Mouse (Mus musculus): ENCODE measurements around the gene Git1. TPM values are rescaled to one million over a fixed set of nuclear protein-coding genes. Genes with fewer than 3 reads are reported as not detected.

The Git1 gene
- polyA plus RNA-seq, 2 experiments = 17.3 to 57.1 TPM

- Histone ChIP-seq H3K27ac (replicated peaks; ENCODE audit: low read depth, low read length) (no peak overlapping the region), H3K27me3 (ENCODE audit: control insufficient read depth, insufficient read depth, low read length) (peaks cover 42% of the 10 kb centered on the region), H3K4me2 (replicated peaks; ENCODE audit: low read depth, low read length, severe bottlenecking) (no peak overlapping the region), H3K4me1 (ENCODE audit: control insufficient read depth, insufficient read depth, low read length) (peaks cover 2% of the 10 kb centered on the region; the same call in 1 of the 2 replicates), H3K9ac (ENCODE audit: low read depth, low read length, severe bottlenecking) (no peak overlapping the region), H3K36me3 (ENCODE audit: control insufficient read depth, insufficient read depth, low read length) (peaks cover 20% of the 10 kb centered on the region), H3K9me3 (ENCODE audit: control insufficient read depth, low read length) (no peaks in the 10 kb centered on the region), H3K4me3 (replicated peaks; ENCODE audit: low read length) (no peak overlapping the region)
- no peak for TF ChIP-seq POLR2A (IDR thresholded peaks at IDR 0.05; ENCODE audit: borderline replicate concordance, extremely low read depth, insufficient read depth, insufficient read length)
- ATAC-seq (ENCODE audit: low FRiP score, low read depth) (no peak), DNase-seq (ENCODE audit: low spot score) (no peak)
- WGBS = 12% methylated on average over 20 of the region's 20 CpGs
Observed at GRCm38 (mm10) chr11:77467784-77468183, 25.6 kb upstream of the Git1 start.

GRCm38 (mm10) chr11:77468397-77468796 is 25.0 kb upstream of the Git1 start:
- H3K27me3 ChIP-seq (ENCODE audit: control insufficient read depth, insufficient read depth, low read length) = peaks cover 36% of the 10 kb centered on the region
- no peak overlapping the region for H3K4me3 ChIP-seq (replicated peaks; ENCODE audit: low read length)
- no peaks in the 10 kb centered on the region for H3K9me3 ChIP-seq (ENCODE audit: control insufficient read depth, low read length)
- no peaks in the 10 kb centered on the region for H3K4me1 ChIP-seq (ENCODE audit: control insufficient read depth, insufficient read depth, low read length)
- H3K4me2 ChIP-seq (replicated peaks; ENCODE audit: low read depth, low read length, severe bottlenecking) = no peak overlapping the region
- no peak for TF ChIP-seq POLR2A (IDR thresholded peaks at IDR 0.05; ENCODE audit: borderline replicate concordance, extremely low read depth, insufficient read depth, insufficient read length)
- H3K9ac ChIP-seq (ENCODE audit: low read depth, low read length, severe bottlenecking) = no peak overlapping the region
- peaks cover 25% of the 10 kb centered on the region for H3K36me3 ChIP-seq (ENCODE audit: control insufficient read depth, insufficient read depth, low read length)
- 84% methylated on average over 9 of the region's 9 CpGs for WGBS
- H3K27ac ChIP-seq (replicated peaks; ENCODE audit: low read depth, low read length) = no peak overlapping the region
- ATAC-seq (ENCODE audit: low FRiP score, low read depth) (no peak), DNase-seq (ENCODE audit: low spot score) (no peak)

DNA sequence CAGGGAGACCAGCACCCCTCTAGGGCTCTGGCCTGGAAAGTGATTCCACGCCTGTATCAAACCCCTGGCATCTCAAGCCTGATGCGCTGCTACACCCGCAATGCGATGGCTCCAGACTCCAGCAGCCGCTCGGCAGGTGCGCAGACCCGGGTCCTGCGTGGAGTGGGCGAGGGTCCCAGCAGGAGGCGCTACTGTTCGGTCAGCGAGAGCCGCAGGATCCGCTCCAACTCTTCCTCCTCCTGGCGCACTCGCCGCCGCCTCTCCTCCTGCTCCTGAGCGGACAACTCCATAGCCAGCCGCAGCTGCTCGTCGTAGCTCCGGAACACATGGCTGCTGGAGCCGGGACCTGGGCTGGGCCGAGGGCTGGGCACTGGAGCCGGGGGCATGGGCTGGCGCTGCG is 22.0 kb upstream of the Git1 start:
- peaks cover 33% of the 10 kb centered on the region for H3K36me3 ChIP-seq (ENCODE audit: control insufficient read depth, insufficient read depth, low read length)

DNA sequence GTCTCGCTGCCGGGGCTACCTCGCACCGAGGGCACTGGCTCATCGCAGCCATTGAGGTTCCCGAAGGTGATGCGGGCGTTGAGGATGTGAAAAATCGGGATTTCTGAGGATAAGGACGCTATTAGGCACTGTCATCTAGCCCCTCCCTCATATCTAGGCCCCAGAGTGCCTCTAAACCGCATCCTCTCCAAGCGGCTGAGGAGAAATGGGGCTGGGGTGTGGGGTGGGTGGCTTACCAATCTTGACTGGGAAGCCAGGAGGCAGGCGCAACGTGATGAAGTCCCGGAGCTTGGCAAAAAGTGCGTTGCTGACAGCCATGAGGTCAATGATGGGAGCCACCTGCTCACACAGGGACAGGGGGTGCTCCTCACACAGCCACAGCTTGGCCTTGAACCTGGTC is 20.6 kb upstream of the Git1 start:
- ATAC-seq (ENCODE audit: low FRiP score, low read depth) (no peak), DNase-seq (ENCODE audit: low spot score) (no peak)
- WGBS = 89% methylated on average over 16 of the region's 16 CpGs
- H3K36me3 ChIP-seq (ENCODE audit: control insufficient read depth, insufficient read depth, low read length) = peaks cover 33% of the 10 kb centered on the region
- no peak overlapping the region for H3K4me3 ChIP-seq (replicated peaks; ENCODE audit: low read length)
- H3K27ac ChIP-seq (replicated peaks; ENCODE audit: low read depth, low read length) = no peak overlapping the region
- no peak overlapping the region for H3K9ac ChIP-seq (ENCODE audit: low read depth, low read length, severe bottlenecking)
- no peak overlapping the region for H3K4me2 ChIP-seq (replicated peaks; ENCODE audit: low read depth, low read length, severe bottlenecking)
- peaks cover 6% of the 10 kb centered on the region; the same call in 1 of the 2 replicates for H3K27me3 ChIP-seq (ENCODE audit: control insufficient read depth, insufficient read depth, low read length)
- H3K4me1 ChIP-seq (ENCODE audit: control insufficient read depth, insufficient read depth, low read length) = no peaks in the 10 kb centered on the region
- no peak for TF ChIP-seq POLR2A (IDR thresholded peaks at IDR 0.05; ENCODE audit: borderline replicate concordance, extremely low read depth, insufficient read depth, insufficient read length)
- H3K9me3 ChIP-seq (ENCODE audit: control insufficient read depth, low read length) = no peaks in the 10 kb centered on the region

More for the DNA sequence above, 22.0 kb upstream of the Git1 start:
- ATAC-seq (ENCODE audit: low FRiP score, low read depth) (no peak), DNase-seq (ENCODE audit: low spot score) (no peak)
- Histone ChIP-seq H3K4me3 (replicated peaks; ENCODE audit: low read length) (no peak overlapping the region), H3K9me3 (ENCODE audit: control insufficient read depth, low read length) (no peaks in the 10 kb centered on the region), H3K27me3 (ENCODE audit: control insufficient read depth, insufficient read depth, low read length) (peaks cover 20% of the 10 kb centered on the region), H3K4me1 (ENCODE audit: control insufficient read depth, insufficient read depth, low read length) (no peaks in the 10 kb centered on the region), H3K27ac (replicated peaks; ENCODE audit: low read depth, low read length) (no peak overlapping the region), H3K9ac (ENCODE audit: low read depth, low read length, severe bottlenecking) (no peak overlapping the region), H3K4me2 (replicated peaks; ENCODE audit: low read depth, low read length, severe bottlenecking) (no peak overlapping the region)
- TF ChIP-seq POLR2A (IDR thresholded peaks at IDR 0.05; ENCODE audit: borderline replicate concordance, extremely low read depth, insufficient read depth, insufficient read length) = no peak
- 66% methylated on average over 27 of the region's 29 CpGs for WGBS

- TF ChIP-seq POLR2A (IDR thresholded peaks at IDR 0.05; ENCODE audit: borderline replicate concordance, extremely low read depth, insufficient read depth, insufficient read length) = no peak
- H3K36me3 ChIP-seq (ENCODE audit: control insufficient read depth, insufficient read depth, low read length) = peaks cover 30% of the 10 kb centered on the region
- WGBS = 95% methylated on average over 14 of the region's 14 CpGs
Observed at GRCm38 (mm10) chr11:77476216-77476615, 17.1 kb upstream of the Git1 start.

DNA sequence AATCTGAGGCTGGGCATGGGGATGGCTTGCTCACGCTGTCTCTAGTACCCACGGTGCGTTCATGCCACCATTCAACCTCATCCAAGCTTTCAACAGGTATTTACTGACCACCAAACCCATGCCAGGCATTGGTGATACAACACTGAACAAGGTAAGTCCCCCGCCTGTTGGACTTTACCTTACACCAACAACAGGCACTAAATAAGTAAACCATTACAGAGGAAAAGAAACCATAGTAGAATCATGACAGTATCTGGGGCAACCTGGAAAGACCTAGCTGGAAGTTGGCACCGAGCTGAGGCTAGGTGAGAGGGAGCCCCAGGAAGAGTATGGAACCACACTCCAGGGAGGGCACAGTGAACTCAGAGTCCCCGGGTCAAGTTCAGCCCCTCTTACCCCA is 16.5 kb upstream of the Git1 start:
- H3K27me3 ChIP-seq (ENCODE audit: control insufficient read depth, insufficient read depth, low read length) = no peaks in the 10 kb centered on the region
- no peak overlapping the region for H3K27ac ChIP-seq (replicated peaks; ENCODE audit: low read depth, low read length)
- no peaks in the 10 kb centered on the region for H3K9me3 ChIP-seq (ENCODE audit: control insufficient read depth, low read length)
- 91% methylated on average over 6 of the region's 6 CpGs for WGBS
- ATAC-seq (ENCODE audit: low FRiP score, low read depth) (no peak), DNase-seq (ENCODE audit: low spot score) (no peak)
- H3K36me3 ChIP-seq (ENCODE audit: control insufficient read depth, insufficient read depth, low read length) = peaks cover 23% of the 10 kb centered on the region
- H3K4me2 ChIP-seq (replicated peaks; ENCODE audit: low read depth, low read length, severe bottlenecking) = no peak overlapping the region
- H3K4me3 ChIP-seq (replicated peaks; ENCODE audit: low read length) = no peak overlapping the region
- no peak overlapping the region for H3K9ac ChIP-seq (ENCODE audit: low read depth, low read length, severe bottlenecking)
- no peak for TF ChIP-seq POLR2A (IDR thresholded peaks at IDR 0.05; ENCODE audit: borderline replicate concordance, extremely low read depth, insufficient read depth, insufficient read length)
- H3K4me1 ChIP-seq (ENCODE audit: control insufficient read depth, insufficient read depth, low read length) = no peaks in the 10 kb centered on the region

More at GRCm38 (mm10) chr11:77476216-77476615, 17.1 kb upstream of the Git1 start:
- ATAC-seq (ENCODE audit: low FRiP score, low read depth) (no peak), DNase-seq (ENCODE audit: low spot score) (no peak)
- no peak overlapping the region for H3K4me3 ChIP-seq (replicated peaks; ENCODE audit: low read length)
- H3K27me3 ChIP-seq (ENCODE audit: control insufficient read depth, insufficient read depth, low read length) = no peaks in the 10 kb centered on the region
- no peak overlapping the region for H3K9ac ChIP-seq (ENCODE audit: low read depth, low read length, severe bottlenecking)
- no peak overlapping the region for H3K27ac ChIP-seq (replicated peaks; ENCODE audit: low read depth, low read length)
- H3K9me3 ChIP-seq (ENCODE audit: control insufficient read depth, low read length) = no peaks in the 10 kb centered on the region
- H3K4me2 ChIP-seq (replicated peaks; ENCODE audit: low read depth, low read length, severe bottlenecking) = no peak overlapping the region
- H3K4me1 ChIP-seq (ENCODE audit: control insufficient read depth, insufficient read depth, low read length) = no peaks in the 10 kb centered on the region

Data from limb, embryonic 14.5 days (tissue).